Mouse (Mus musculus) liver, embryonic 15.5 days (tissue): ENCODE data around the gene Spg20. TPM values are rescaled to one million over a fixed set of nuclear protein-coding genes. Genes with fewer than 3 reads are reported as not detected.

Experiments
- ATAC-seq: fragments of 200-750 bp; cut with Nextera tagmentation; 2 replicates; pipeline ENCODE4 v1.8.0; 2017; ENCODE audit warnings: moderate number of reproducible peaks, mild to moderate bottlenecking, moderate library complexity; ENCODE audit not compliant: insufficient read depth
- H3K27ac ChIP-seq: fragments of 300-500 bp; sonication (generic); replicated peaks from 2 replicates; pipeline ENCODE4 v1.5.1; 2015; ENCODE audit warnings: mild to moderate bottlenecking, inconsistent platforms
- H3K27me3 ChIP-seq: fragments of 300-500 bp; sonication (generic); 2 replicates; pipeline ENCODE4 v1.6.1; 2015; ENCODE audit warnings: mild to moderate bottlenecking, inconsistent platforms
- H3K36me3 ChIP-seq: fragments of 300-500 bp; sonication (generic); replicated peaks from 2 replicates; pipeline ENCODE4 v1.6.1; 2015; ENCODE audit warnings: moderate library complexity, mild to moderate bottlenecking, inconsistent platforms
- H3K4me1 ChIP-seq: fragments of 300-500 bp; sonication (generic); replicated peaks from 2 replicates; pipeline ENCODE4 v1.6.1; 2015; ENCODE audit warnings: inconsistent platforms
- H3K4me2 ChIP-seq: fragments of 300-500 bp; sonication (generic); 2 replicates; pipeline ENCODE4 v1.6.1; 2015; ENCODE audit warnings: moderate library complexity, mild to moderate bottlenecking, inconsistent platforms
- H3K4me3 ChIP-seq: fragments of 300-500 bp; sonication (generic); replicated peaks from 2 replicates; pipeline ENCODE4 v1.5.1; 2015; ENCODE audit warnings: mild to moderate bottlenecking, inconsistent platforms
- H3K9ac ChIP-seq: fragments of 300-500 bp; sonication (generic); 2 replicates; pipeline ENCODE4 v1.6.1; 2015; ENCODE audit warnings: moderate library complexity, mild to moderate bottlenecking, inconsistent platforms
- H3K9me3 ChIP-seq: fragments of 300-500 bp; sonication (generic); replicated peaks from 2 replicates; pipeline ENCODE4 v1.6.1; 2016; ENCODE audit warnings: inconsistent platforms
- WGBS: fragments of 180-500 bp; shearing (Covaris S2); methylation state at CpG from one replicate; pipeline ENCODE4 v1.1.7; 2015; ENCODE audit warnings: mixed read lengths; ENCODE audit not compliant: insufficient replicate concordance; 5-methylcytosine and 5-hydroxymethylcytosine counted together
- polyA plus RNA-seq: library from polyadenylated mRNA; unstranded; fragments of >200 nt; fragmentation: Nextera tagmentation; extraction: Ambion mirVana; gene quantifications from 2 replicates; pipeline ENCODE4 v1.2.1, GENCODE M21; 2015

Spg20 gene
- polyA plus RNA-seq, 1 experiment from 2014 or later: 7.7 TPM

- Histone ChIP-seq H3K4me1 (no peaks in the 10 kb centered on the region), H3K36me3 (no peaks in the 10 kb centered on the region), H3K27me3 (no peaks in the 10 kb centered on the region), H3K9ac (no peak overlapping the region), H3K27ac (no peak overlapping the region), H3K9me3 (no peaks in the 10 kb centered on the region), H3K4me2 (no peak overlapping the region), H3K4me3 (no peak overlapping the region)
- ATAC-seq: no peak
- 39% methylated on average over 7 of the region's 7 CpGs for WGBS
These were observed 39.9 kb downstream of the Spg20 start for GRCm38 (mm10) chr3:55151656-55152433.

DNA sequence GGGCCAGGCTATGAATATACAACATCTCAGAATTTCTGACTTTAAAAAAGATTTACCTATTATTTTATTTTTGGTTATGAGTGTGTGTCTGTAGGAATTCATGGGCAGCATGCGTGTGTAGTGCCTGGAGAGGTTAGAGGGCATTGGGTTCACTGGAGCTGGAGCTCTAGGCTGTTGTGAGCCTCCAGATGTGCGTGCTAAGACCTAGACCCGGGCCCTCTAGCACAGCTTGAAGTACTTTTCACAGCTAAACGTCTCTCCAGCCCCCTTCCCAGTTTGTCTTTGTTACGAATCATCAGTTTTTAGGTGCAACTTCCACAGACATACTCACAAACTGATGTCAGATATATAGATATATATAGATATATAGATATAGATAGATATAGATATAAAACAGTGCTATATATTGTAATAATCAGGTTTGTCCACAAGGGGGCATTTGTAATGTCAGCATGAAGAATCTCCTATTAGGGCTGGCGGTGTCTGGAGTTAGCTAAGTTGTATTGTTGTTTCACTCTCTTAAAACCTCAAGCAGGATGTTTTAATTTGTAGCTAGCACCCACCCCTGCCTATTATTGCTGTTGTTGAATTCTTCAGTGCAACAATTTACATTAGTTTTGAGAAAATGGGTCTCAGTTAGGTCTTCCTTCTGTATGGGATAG is 40.9 kb downstream of the Spg20 start:
- no peak overlapping the region for H3K27ac ChIP-seq
- no peak overlapping the region for H3K4me3 ChIP-seq
- WGBS: 54% methylated on average over 6 of the region's 6 CpGs
- no peaks in the 10 kb centered on the region for H3K4me1 ChIP-seq
- no peaks in the 10 kb centered on the region for H3K36me3 ChIP-seq
- H3K4me2 ChIP-seq: no peak overlapping the region
- no peaks in the 10 kb centered on the region for H3K27me3 ChIP-seq
- H3K9ac ChIP-seq: no peak overlapping the region
- ATAC-seq: no peak
- no peaks in the 10 kb centered on the region for H3K9me3 ChIP-seq

DNA sequence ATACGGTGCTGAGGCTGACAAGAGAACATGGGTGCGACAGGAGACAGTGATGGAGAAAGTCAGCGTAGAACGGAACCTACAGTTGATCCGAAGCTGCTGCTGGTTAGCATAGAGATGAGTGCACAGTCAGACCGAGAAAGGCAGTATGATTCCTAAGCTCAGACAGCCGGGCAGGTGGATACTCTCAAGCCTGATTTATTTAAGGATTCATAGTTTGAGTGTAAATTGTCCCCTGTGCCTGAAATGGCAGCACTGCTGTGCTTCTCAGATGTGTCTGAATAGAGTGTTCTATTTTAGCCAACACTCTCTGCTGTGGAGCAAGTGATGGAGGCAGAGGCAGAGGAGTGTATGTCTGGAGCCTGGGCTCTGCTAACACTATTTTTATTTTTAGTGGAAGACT is 42.3 kb downstream of the Spg20 start:
- H3K36me3 ChIP-seq: no peaks in the 10 kb centered on the region
- no peaks in the 10 kb centered on the region for H3K9me3 ChIP-seq
- WGBS: 71% methylated on average over 7 of the region's 7 CpGs
- no peaks in the 10 kb centered on the region for H3K27me3 ChIP-seq
- H3K4me2 ChIP-seq: no peak overlapping the region
- no peaks in the 10 kb centered on the region for H3K4me1 ChIP-seq
- ATAC-seq: no peak
- no peak overlapping the region for H3K4me3 ChIP-seq
- no peak overlapping the region for H3K27ac ChIP-seq
- no peak overlapping the region for H3K9ac ChIP-seq

DNA sequence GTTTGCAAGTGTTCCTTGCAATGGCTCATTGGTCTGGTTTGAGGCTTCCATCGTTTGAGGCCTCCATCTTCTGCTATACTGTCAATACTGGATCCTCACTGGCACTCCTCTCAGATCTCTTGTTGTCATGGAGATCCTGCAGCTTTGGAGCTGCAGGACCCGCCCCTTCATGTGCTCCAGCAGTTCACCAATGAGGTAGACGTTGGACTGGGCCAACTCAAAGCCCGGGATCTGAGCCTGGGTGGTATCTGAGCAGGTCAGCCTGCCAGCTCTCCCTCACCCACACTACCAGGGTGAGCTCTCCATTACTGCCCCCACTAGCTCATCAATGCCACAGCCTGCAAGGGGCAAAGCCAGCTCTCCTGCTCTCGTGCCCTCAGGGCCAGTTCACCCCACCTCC is 45.5 kb downstream of the Spg20 start:
- WGBS: 42% methylated on average over 5 of the region's 5 CpGs
- no peaks in the 10 kb centered on the region for H3K27me3 ChIP-seq
- H3K9ac ChIP-seq: no peak overlapping the region
- H3K27ac ChIP-seq: no peak overlapping the region
- H3K4me2 ChIP-seq: no peak overlapping the region
- no peak overlapping the region for H3K4me3 ChIP-seq
- no peaks in the 10 kb centered on the region for H3K36me3 ChIP-seq
- H3K4me1 ChIP-seq: no peaks in the 10 kb centered on the region
- no peak for ATAC-seq
- H3K9me3 ChIP-seq: no peaks in the 10 kb centered on the region

GRCm38 (mm10) chr3:55161144-55161543 is 49.2 kb downstream of the Spg20 start:
- no peaks in the 10 kb centered on the region for H3K27me3 ChIP-seq
- no peaks in the 10 kb centered on the region for H3K4me1 ChIP-seq
- no peaks in the 10 kb centered on the region for H3K9me3 ChIP-seq
- WGBS: 52% methylated on average over 7 of the region's 7 CpGs
- H3K4me3 ChIP-seq: no peak overlapping the region
- no peaks in the 10 kb centered on the region for H3K36me3 ChIP-seq
- H3K4me2 ChIP-seq: no peak overlapping the region
- no peak for ATAC-seq
- H3K27ac ChIP-seq: no peak overlapping the region
- no peak overlapping the region for H3K9ac ChIP-seq

- H3K4me2 ChIP-seq: no peak overlapping the region
- no peaks in the 10 kb centered on the region for H3K9me3 ChIP-seq
- H3K4me1 ChIP-seq: no peaks in the 10 kb centered on the region
- H3K27me3 ChIP-seq: no peaks in the 10 kb centered on the region
- no peak overlapping the region for H3K4me3 ChIP-seq
- no peak overlapping the region for H3K27ac ChIP-seq
- WGBS: 59% methylated on average over 4 of the region's 4 CpGs
- ATAC-seq: no peak
- no peak overlapping the region for H3K9ac ChIP-seq
- no peaks in the 10 kb centered on the region for H3K36me3 ChIP-seq
These were observed 51.6 kb downstream of the Spg20 start for GRCm38 (mm10) chr3:55163510-55163909.

GRCm38 (mm10) chr3:55172478-55172877 is 60.6 kb downstream of the Spg20 start:
- no peaks in the 10 kb centered on the region for H3K27me3 ChIP-seq
- H3K9me3 ChIP-seq: no peaks in the 10 kb centered on the region
- no peak overlapping the region for H3K4me2 ChIP-seq
- no peaks in the 10 kb centered on the region for H3K4me1 ChIP-seq
- no peak overlapping the region for H3K9ac ChIP-seq
- whole genome bisulfite sequencing: 47% methylated on average over 3 of the region's 3 CpGs
- no peak overlapping the region for H3K4me3 ChIP-seq
- ATAC-seq: no peak
- H3K36me3 ChIP-seq: no peaks in the 10 kb centered on the region
- no peak overlapping the region for H3K27ac ChIP-seq

DNA sequence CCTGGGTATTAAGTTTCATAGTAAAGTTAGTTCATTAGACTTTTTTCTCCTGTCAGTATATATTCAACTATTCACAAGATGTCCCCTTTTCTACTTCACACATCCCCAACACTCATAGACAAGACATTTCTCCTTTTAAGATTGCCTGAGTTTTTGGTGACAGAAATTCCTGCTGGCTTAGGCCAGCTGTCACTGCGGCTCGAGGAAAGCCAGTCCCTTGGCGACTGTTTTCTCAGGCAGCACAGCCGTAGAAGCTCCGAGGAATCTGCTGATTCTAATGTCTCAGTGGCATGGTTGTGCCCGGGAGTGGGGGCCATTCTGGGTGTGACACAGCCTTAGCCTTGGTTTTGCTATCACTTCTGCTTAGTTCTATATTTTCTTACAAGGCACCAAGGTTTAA is 65.4 kb downstream of the Spg20 start:
- no peak overlapping the region for H3K4me3 ChIP-seq

DNA sequence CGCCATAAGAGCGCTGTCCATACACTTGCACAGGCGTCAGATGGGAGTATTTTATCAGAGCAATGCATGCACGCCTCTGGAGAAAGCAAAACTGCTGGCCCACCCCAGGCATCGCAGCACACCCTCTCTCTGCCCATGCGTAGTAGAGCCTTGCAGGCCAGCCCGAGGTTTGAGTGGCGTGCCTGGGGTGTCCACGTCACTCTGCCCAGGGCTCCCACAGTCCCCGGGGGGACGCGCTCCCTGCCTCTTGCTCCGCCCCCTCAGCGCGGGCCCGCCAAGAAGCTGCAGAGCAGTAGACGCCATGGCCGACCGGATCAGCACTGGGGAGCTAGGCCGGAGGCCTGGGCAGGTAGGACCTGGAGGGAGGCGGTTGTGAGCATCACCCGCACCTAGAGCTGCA is 69.9 kb downstream of the Spg20 start, which contains the start of gene Sohlh2:
Sohlh2 (plus strand) TSS at position 263 of the 400 bp plus-strand sequence.
- WGBS: 78% methylated on average over 22 of the region's 22 CpGs
- H3K27me3 ChIP-seq: no peaks in the 10 kb centered on the region
- H3K27ac ChIP-seq: no peak within 1 kb of the TSS
- H3K36me3 ChIP-seq: no peaks in the 10 kb centered on the region
- H3K4me1 ChIP-seq: no peaks in the 10 kb centered on the region
- H3K9me3 ChIP-seq: no peaks in the 10 kb centered on the region
- no peak within 1 kb of the TSS for H3K4me3 ChIP-seq
- no peak within 1 kb of the TSS for H3K4me2 ChIP-seq
- no peak for ATAC-seq
- H3K9ac ChIP-seq: no peak within 1 kb of the TSS

More for the DNA sequence above, 65.4 kb downstream of the Spg20 start:
- 55% methylated on average over 6 of the region's 6 CpGs for WGBS
- Histone ChIP-seq H3K36me3 (no peaks in the 10 kb centered on the region), H3K4me2 (no peak overlapping the region), H3K27me3 (no peaks in the 10 kb centered on the region), H3K9me3 (no peaks in the 10 kb centered on the region), H3K9ac (no peak overlapping the region), H3K4me1 (no peaks in the 10 kb centered on the region), H3K27ac (no peak overlapping the region)
- ATAC-seq: no peak
